Mouse (Mus musculus): ENCODE measurements around the gene Stat5b.
"Not testable (repeated sequence)": the region's sequence is repeated elsewhere in the genome, so short reads cannot be mapped to it uniquely, and the experiment has no call there.

Stat5b gene

GRCm38 (mm10) chr11:100811132-100811531 is 39.4 kb downstream of the Stat5b start:
- no peak for DNase-seq (ENCODE audit: low read depth)

DNA sequence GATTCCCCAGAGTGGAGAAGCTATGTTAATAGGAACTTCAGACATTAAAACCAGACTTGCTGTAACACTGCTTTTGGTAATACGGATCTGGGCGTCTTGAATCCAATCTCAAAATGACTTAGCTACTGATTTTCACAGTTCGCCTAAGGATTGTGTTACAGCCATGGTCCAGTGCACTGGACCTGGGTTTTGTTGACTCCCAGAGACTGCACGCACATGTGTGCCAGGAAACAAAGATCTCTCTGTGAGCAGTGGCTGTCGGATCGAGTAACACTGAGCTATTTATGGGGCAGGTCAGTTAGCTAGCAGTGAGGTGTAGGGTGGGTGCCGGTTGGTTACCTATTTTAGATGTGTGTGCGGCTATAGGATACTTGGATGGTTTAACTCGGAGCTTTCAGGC is 40.0 kb downstream of the Stat5b start:
- DNase-seq (ENCODE audit: low read depth), result no peak

DNA sequence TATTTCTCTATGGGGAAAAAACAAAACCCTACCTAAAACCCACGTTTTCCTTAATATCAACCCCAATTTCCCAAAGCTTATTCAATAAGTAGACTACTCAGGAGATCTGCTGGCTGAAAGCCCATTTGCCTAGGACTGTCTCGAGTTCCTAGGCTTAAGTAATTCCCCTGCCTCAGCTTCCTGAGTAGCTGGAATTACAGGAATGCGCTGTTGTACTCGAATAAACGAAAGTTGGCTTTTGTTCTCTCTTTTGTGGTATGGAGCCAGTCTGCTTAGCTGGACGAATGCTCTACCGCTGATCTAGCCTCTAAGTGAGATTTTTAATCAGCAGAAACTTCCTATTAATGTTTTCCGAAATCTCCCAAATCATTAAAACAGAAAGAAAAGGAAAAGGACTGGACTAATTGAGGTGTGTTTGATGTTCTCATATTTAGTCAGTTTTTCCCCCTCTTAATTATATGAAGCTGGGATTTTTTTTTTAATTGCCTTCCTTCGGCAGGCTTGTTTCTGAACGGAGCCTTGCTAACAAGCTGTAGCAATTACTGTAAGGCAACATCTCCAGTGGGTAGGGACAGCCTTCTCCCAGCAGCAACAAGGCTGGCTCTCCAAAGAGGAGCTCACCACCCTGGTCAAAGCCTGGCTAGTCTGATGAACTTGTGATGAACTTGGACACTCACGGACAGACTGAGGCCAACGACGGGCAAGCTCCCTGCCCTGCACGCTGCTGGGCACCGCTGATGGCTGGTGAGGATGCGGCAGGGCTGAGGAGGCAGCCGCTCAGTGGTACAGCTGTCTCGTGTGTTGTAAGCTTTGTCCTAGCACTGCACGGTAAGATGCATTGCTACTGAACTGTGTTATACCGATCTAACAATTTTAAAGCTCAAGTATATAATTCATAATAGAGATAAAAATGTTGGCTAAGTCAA is 43.9 kb downstream of the Stat5b start:
- DNase-seq (ENCODE audit: low read depth), result no peak

DNA sequence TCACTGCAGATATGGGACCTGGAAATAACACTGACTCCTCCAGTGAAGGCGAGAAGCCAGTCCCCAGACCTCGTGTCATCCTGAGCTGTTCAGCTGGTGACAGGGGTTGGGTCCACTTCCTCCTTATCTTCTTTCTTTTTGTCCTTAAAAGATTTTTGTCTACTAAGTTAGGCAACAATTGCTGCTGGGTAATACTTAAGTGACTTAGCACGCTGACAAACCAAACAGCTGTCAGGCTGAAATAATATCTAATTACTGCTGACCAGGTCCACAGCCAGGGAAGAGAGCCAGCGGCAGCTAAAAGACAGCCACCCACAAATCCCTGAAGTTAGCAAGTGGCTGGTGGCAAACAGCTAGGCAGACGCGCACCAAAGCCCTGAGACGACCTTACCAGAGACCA is 45.0 kb downstream of the Stat5b start:
- DNase-seq (ENCODE audit: low read depth), result no peak

DNA sequence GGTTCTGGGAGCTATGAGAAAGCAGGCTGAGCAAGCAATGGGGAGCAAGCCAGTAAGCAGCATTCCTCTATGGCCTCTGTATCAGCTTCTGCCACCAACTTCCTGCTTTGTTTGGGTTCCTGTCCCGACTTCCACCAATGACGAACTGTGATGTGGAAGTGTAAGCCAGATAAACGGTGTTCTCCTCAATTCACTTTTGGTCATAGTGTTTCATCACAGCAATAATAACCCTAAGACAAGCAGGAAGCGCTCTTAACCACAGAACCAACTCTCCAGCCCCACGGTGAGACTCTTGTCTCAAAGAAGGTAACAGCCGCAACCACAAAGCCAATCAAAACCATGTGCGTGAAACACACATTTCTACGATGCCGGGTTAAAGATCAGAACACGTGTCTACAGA is 46.1 kb downstream of the Stat5b start:
- no peak for DNase-seq (ENCODE audit: low read depth)

DNA sequence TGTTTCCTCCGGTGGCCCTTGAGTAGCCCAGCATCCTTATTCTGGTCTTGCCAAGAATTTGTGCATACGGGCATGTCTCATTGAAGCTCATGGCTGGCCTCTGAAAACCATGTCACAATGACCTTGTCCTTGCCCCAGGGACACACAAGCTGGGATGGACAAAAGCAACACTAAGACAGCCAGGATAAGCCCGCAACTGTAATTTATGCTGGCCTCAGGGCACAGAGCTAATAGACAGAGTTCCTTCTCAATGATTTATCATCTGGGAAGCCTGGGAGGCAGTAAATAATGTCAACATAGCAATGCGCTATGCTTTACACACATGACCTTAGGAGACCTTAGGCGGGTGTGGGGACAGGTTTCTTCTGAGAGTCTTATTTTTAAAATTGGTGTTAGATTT is 51.1 kb downstream of the Stat5b start:
- no peak for DNase-seq (ENCODE audit: low read depth)

- DNase-seq (ENCODE audit: low read depth), result no peak
These were observed 53.9 kb downstream of the Stat5b start for GRCm38 (mm10) chr11:100796585-100796984.

DNA sequence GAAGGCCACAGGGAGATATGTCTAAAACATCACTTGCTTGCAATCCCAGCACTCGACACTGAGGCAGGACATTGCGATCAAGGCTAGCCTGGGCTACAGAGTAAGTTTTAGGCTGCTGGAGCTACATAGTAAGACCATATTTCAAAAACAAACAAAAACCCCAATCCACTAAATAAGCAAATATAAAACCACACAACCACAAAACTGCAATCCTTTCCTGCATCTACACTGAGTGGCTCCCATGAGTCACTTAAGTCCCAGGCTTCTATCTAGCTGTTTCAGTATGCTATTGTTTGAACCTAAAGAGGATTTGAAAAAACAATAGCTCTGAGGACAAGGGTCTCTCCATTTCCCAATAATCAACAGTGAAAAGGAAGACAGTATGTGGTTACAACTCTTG is 55.1 kb downstream of the Stat5b start:
- DNase-seq (ENCODE audit: low read depth), result no peak

- DNase-seq (ENCODE audit: low read depth), result no peak
These were observed 59.0 kb downstream of the Stat5b start for GRCm38 (mm10) chr11:100791457-100792049.

- not testable (repeated sequence) for DNase-seq (ENCODE audit: low read depth)
These were observed 59.9 kb downstream of the Stat5b start for GRCm38 (mm10) chr11:100790644-100791043.

DNA sequence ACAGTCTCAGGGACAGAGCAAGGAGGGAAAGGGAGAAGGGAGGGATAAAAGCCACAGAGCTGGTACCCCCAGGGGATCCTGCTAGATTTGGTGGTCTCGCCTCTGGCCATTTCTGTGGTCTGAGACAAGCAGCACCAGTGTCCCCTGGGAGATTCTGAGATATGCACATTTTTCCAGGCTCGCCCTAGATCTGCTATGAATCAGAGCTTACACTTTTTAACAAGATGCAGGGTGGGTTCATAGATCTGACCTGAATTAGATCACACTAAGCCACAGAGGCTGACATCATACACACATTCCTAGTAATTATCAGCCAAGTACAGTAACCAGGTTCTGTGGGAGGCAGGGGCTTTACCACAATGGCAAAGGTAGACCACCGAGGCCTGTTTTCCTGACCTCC is 60.8 kb downstream of the Stat5b start:
- no peak for DNase-seq (ENCODE audit: low read depth)

- DNase-seq (ENCODE audit: low read depth), result no peak
These were observed 64.8 kb downstream of the Stat5b start for GRCm38 (mm10) chr11:100785774-100786173.

- DNase-seq (ENCODE audit: low read depth), result no peak
These were observed 66.2 kb downstream of the Stat5b start for GRCm38 (mm10) chr11:100784286-100784685.

DNA sequence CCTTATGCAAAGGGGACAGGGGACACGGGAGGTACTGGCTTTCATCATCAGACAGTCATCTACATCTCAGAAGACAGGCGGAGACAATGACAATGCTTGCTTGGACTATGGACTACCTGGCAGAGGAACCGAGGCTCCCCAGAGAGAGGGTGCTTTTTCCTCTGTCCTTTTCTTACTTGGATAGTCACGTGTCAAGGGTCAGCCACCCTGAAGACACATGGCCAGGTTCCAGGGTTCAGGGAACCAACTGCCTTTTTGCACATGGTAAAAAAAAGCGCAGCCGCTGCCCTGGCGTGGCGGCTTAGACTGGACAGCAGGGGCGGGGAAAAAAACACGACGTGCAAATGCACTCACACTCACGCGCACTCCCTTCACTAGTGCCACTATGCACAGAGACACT is 68.0 kb downstream of the Stat5b start:
- no peak for DNase-seq (ENCODE audit: low read depth)

DNA sequence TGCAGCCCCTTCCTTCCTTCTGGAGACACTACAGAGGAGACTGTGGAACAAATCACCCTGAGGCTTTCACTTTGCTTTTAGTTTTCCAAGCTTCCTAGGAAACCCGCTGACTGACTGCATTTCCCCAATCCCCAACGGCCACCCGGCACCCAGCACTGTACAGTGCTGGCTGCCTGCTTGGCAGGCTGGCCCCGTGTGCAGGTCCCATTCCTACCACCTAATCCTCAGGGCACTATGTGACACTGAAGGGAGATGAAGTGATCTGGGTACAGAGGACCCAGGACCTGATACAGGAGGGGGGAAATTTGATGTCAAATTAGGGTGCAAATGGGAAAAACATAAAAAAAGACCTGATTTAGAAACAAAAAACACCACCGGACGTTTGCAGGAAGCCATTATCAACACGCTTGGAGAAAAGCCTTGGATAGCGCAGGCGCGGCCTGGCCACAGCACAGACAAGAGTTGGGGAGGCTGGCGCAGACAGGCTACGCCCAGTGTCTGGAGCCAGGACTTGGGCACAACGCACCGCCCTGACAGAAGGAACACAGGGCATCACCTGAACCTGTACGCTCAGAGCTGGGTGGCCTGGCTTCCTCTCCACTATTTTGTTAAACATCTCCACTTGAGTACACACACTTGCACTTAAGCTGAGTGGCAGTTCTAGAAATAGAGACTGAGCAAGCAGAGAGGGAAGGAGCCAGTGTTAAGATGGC is 68.6 kb downstream of the Stat5b start:
- DNase-seq (ENCODE audit: low read depth), result no peak

DNA sequence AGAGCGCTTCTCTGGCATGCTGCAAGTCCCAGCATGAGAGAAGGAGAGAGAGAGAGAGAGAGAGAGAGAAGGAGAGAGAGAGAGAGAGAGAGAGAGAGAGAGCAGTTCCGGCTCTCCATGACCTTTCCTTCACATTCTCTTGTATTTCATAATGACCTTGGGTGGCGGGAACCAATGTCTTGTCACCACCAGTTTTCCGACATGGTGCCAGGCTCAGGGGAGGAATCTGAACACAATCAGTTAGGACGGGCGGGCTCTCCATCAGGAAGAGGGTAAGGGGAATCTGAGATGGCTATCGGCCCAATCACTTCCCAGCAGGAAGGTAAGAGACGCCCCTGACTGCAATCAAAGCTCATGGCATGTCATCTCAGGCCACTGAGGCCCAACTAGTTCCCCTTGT is 70.3 kb downstream of the Stat5b start:
- no peak for DNase-seq (ENCODE audit: low read depth)

- DNase-seq (ENCODE audit: low read depth), result no peak
These were observed 72.5 kb downstream of the Stat5b start for GRCm38 (mm10) chr11:100778069-100778468.

DNA sequence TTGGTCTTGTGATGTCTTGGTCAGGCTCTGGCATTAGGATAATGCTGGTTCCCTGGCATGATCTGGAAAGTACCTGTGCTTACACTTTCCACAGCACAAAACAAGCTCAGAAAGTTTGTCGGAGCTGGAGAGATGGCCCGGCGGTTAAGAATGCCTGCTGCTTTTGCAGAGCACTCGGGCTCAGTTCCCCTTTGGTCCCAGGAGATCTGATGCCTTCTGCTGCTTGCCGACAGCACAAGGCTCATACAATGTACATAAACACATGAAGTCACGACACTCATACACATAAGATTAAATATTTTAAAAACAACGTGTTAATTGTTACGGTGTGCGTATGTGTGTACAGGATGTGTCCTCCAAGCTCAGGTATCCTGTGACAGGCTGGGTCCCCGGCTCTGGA is 74.6 kb downstream of the Stat5b start:
- no peak for DNase-seq (ENCODE audit: low read depth)

DNA sequence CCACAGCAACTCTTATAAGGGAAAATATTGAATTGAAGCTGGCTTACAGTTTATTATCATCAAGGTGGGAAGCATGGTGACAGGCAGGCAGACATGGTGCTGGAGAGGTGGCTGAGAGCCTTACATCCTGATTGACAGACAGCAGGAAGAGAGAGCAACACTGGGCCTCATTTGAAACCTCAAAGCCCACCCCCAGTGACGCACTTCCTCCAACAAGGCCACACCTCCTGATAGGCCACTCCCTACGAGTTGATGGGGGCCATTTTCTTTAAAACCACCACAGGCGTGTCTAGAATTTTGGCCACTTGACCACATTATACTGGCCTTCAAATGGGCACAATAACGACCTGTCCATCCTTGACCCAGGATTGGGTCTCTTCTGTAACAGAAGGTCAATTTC is 76.3 kb downstream of the Stat5b start:
- DNase-seq (ENCODE audit: low read depth), result no peak

DNA sequence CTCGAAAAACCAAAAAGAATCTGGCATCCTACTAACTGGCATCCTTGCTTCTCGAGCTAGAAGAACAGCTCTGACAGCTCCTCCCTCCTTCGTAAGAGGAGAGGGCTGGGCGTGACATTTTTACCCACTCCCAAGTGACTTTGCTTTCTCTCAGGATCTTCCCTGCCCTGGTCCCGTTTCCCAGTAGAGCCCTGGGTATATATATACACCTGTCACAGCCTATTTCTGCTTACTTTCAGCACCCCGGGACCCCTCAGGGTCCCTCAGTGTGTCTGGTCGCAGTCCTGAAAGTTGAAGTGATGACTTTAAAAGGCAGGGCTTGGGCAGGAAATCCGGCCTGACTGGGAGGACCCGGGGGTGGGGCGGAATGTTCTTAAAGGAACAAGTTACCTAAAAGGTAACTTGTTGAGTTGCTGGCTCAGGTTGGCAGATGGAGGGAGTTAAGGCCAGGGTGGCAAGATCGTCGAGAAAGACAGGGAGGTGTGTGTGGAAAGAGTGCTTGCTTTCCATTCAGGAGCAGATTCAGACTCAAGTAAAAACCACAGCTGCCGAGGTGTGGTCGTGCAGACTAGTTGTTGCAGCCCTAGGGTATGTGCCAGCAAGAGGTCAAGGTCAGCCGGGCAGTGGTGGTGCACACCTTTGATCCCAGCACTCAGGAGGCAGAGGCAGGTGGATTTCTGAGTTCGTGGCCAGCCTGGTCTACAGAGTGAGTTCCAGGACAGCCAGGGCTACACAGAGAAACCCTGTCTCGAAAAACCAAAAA is 79.7 kb downstream of the Stat5b start, which contains the start of gene Ghdc:
Gene Ghdc, minus strand, starts transcription at position 312 of the 763 bp plus-strand sequence.
- peak; percentile 63 for DNase-seq (ENCODE audit: low read depth)

GRCm38 (mm10) chr11:100769980-100770379 is 80.5 kb downstream of the Stat5b start:
- DNase-seq (ENCODE audit: low read depth), result no peak

DNA sequence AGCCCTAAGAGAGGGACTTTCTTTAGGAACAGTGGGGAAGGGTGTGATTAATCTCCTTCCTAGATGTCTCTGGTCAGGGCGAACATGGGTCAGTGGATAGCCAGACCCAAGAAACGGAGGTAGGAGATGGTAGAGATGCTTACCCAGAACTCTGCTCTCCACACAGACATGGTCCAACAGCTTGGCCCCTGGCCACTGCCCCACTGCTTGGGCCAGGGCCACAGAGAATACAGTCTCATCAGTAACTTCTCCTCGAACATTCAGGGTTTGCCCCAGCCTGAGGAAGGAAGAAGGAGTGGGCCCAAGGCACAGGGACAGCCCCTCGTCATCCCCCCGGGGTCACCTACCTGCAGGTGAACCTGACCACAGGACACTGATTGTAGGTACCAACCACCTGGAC is 82.7 kb downstream of the Stat5b start:
- DNase-seq (ENCODE audit: low read depth), result no peak
